ENCODE assay signal across 19 mouse cellular contexts in the genomic region with DNA sequence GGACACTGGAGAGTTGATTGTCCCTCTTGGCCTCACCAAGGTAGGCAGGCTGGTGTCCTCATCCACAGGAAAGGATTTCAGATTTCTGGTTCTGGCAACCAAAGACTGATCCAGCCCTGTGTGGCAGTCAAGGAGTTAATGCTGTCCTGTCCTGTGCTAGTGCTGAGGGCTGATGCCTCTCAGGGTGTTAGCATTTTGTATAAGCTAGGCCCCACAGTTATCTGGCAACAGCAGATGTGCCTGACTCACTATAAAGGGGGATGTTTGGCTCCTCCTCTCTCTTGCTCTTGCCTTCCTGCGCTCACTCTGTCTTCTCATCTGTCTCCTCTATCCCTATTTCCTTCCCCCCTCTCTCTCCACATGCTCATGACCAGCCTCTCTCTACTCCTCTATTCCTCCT.
DNase-seq lines count a peak whose midpoint lies in the region; ATAC-seq and TF ChIP-seq lines count a peak whose summit lies in the region.
"Had no signal": no experiment of that assay in that cellular context is flagged by ENCODE, and none has a peak within 500 bp of the region (broad histone marks: within the 10 kb centered on the region; RNA-seq: fewer than 3 reads in every experiment).

No protein-coding gene starts in this region.

- H3K9ac ChIP-seq in intestine, embryonic 16.5 days (ENCODE audit: low read depth, low read length) = no peak overlapping the region
- H3K9ac ChIP-seq in intestine, postnatal 0 days (ENCODE audit: low read depth, low read length) = no peak overlapping the region
- peak overlapping the region; percentile 58 for H3K9ac ChIP-seq in liver, embryonic 12.5 days
- H3K9ac ChIP-seq: embryonic facial prominence, embryonic 12.5 days; hindbrain, embryonic 14.5 days; lung, embryonic 14.5 days; neural tube, embryonic 12.5 days had no signal

- H3K4me1 ChIP-seq in intestine, embryonic 16.5 days (ENCODE audit: control insufficient read depth, insufficient read depth, low read length) = no peaks in the 10 kb centered on the region
- no peaks in the 10 kb centered on the region for H3K4me1 ChIP-seq in intestine, postnatal 0 days (replicated peaks; ENCODE audit: control insufficient read depth, insufficient read depth, low read length)
- peaks cover 46% of the 10 kb centered on the region for H3K4me1 ChIP-seq in liver, embryonic 12.5 days
- H3K4me1 ChIP-seq: embryonic facial prominence, embryonic 12.5 days; neural tube, embryonic 12.5 days had no signal

- peak; percentile 56 for ATAC-seq in intestine, embryonic 16.5 days
- no peak for ATAC-seq in intestine, postnatal 0 days
- peak; percentile 96 for ATAC-seq in liver, embryonic 12.5 days

- no peaks in the 10 kb centered on the region for H3K27me3 ChIP-seq in intestine, embryonic 16.5 days (replicated peaks; ENCODE audit: control insufficient read depth, insufficient read depth, low read length)
- no peaks in the 10 kb centered on the region for H3K27me3 ChIP-seq in intestine, postnatal 0 days (replicated peaks; ENCODE audit: control insufficient read depth, insufficient read depth, low read length)
- H3K27me3 ChIP-seq in liver, embryonic 12.5 days (replicated peaks) = no peaks in the 10 kb centered on the region
- H3K27me3 ChIP-seq: embryonic facial prominence, embryonic 12.5 days; neural tube, embryonic 12.5 days had no signal

- peak; percentile 28 for DNase-seq in c-Kit-positive CD71-negative TER-119-negative erythroid progenitor cells, embryonic 14.5 days (ENCODE audit: low read depth)
- peak; percentile 24 to 55 for DNase-seq in spleen, postnatal 36 days (ENCODE audit: low spot score in 2 of 2)
- DNase-seq in thymus, postnatal 36 days = no peak
- no peak for DNase-seq in kidney, adult 11 months
- no peak for DNase-seq in urinary bladder, postnatal 36 days (ENCODE audit: low spot score in 2 of 2)
- DNase-seq: adrenal gland, postnatal 25 days; cerebellum, adult 11 months; kidney, adult 18-20 months; kidney, postnatal 36 days; left cerebral cortex, postnatal 4 days; lung, embryonic 14.5 days; right cerebral cortex, postnatal 25 days; thymus, postnatal 4 days had no signal

- H3K4me3 ChIP-seq in intestine, embryonic 16.5 days (ENCODE audit: low read length) = no peak overlapping the region
- H3K4me3 ChIP-seq in intestine, postnatal 0 days (ENCODE audit: low read depth, low read length) = no peak overlapping the region
- H3K4me3 ChIP-seq in liver, embryonic 12.5 days = peak overlapping the region; percentile 31; the same call in 1 of the 2 replicates
- H3K4me3 ChIP-seq: embryonic facial prominence, embryonic 12.5 days; neural tube, embryonic 12.5 days had no signal

- TF ChIP-seq CTCF in intestine, postnatal 0 days (IDR thresholded peaks at IDR 0.05; ENCODE audit: low read depth) = no peak

- no peaks in the 10 kb centered on the region for H3K36me3 ChIP-seq in intestine, embryonic 16.5 days (ENCODE audit: control insufficient read depth, insufficient read depth, low read length)
- H3K36me3 ChIP-seq in intestine, postnatal 0 days (ENCODE audit: control insufficient read depth, insufficient read depth) = no peaks in the 10 kb centered on the region
- no peaks in the 10 kb centered on the region for H3K36me3 ChIP-seq in liver, embryonic 12.5 days
- H3K36me3 ChIP-seq: embryonic facial prominence, embryonic 12.5 days; neural tube, embryonic 12.5 days had no signal

- H3K9me3 ChIP-seq in intestine, embryonic 16.5 days (ENCODE audit: control insufficient read depth, low read length) = no peaks in the 10 kb centered on the region
- H3K9me3 ChIP-seq in intestine, postnatal 0 days (ENCODE audit: control insufficient read depth) = no peaks in the 10 kb centered on the region
- H3K9me3 ChIP-seq in liver, embryonic 12.5 days (replicated peaks) = no peaks in the 10 kb centered on the region
- H3K9me3 ChIP-seq: embryonic facial prominence, embryonic 12.5 days; neural tube, embryonic 12.5 days had no signal

- H3K27ac ChIP-seq in intestine, embryonic 16.5 days (ENCODE audit: low read length) = no peak overlapping the region
- no peak overlapping the region for H3K27ac ChIP-seq in intestine, postnatal 0 days (ENCODE audit: low read depth, low read length)
- H3K27ac ChIP-seq in liver, embryonic 12.5 days = peak overlapping the region; percentile 89
- H3K27ac ChIP-seq: embryonic facial prominence, embryonic 12.5 days; hindbrain, embryonic 14.5 days; neural tube, embryonic 12.5 days had no signal

- no peak overlapping the region for H3K4me2 ChIP-seq in intestine, embryonic 16.5 days (ENCODE audit: low read depth, low read length)
- H3K4me2 ChIP-seq in intestine, postnatal 0 days (replicated peaks; ENCODE audit: low read depth) = no peak overlapping the region
- H3K4me2 ChIP-seq in liver, embryonic 12.5 days = peak overlapping the region; percentile 55
- H3K4me2 ChIP-seq: embryonic facial prominence, embryonic 12.5 days; hindbrain, embryonic 14.5 days; lung, embryonic 14.5 days; neural tube, embryonic 12.5 days had no signal

- 58% methylated on average over 1 of the region's 1 CpGs for WGBS in intestine, embryonic 16.5 days
- 75% methylated on average over 1 of the region's 1 CpGs for WGBS in intestine, postnatal 0 days
- 14% methylated on average over 1 of the region's 1 CpGs for WGBS in liver, embryonic 12.5 days (ENCODE audit: insufficient replicate concordance)

Comparison
In these comparisons a context has a peak if more than half of its experiments do, and no peak if none do; other contexts are left out.
1. DNase-seq: peak in c-Kit-positive CD71-negative TER-119-negative erythroid progenitor cells, embryonic 14.5 days (single experiment) and spleen, postnatal 36 days (2 of 2); none in thymus, postnatal 36 days (0 of 2), kidney, adult 11 months (single experiment) and urinary bladder, postnatal 36 days (0 of 2).